Mouse (Mus musculus): ENCODE measurements at regions not wholly inside any gene's neighbourhood (a gene's known extent, or its start where the extent isn't known, plus 50 kb on each side); places are given as distances from the start of the nearest gene placed in this dataset.

GRCm38 (mm10) chr1:128835510-128835909 lies 243.4 kb upstream of the Cxcr4 start:
- H3K36me3 ChIP-seq, result no peaks in the 10 kb centered on the region
- no peaks in the 10 kb centered on the region for H3K4me1 ChIP-seq
- H3K27me3 ChIP-seq (ENCODE audit: insufficient read depth, poor library complexity, severe bottlenecking), result no peaks in the 10 kb centered on the region; the same call in 1 of the 2 replicates
- 84% methylated on average over 8 of the region's 8 CpGs for WGBS
- H3K9me3 ChIP-seq, result no peaks in the 10 kb centered on the region
- H3K27ac ChIP-seq, result no peak overlapping the region
- peak; percentile 51 for DNase-seq (ENCODE audit: low spot score)
- H3K4me3 ChIP-seq, result no peak overlapping the region

DNA sequence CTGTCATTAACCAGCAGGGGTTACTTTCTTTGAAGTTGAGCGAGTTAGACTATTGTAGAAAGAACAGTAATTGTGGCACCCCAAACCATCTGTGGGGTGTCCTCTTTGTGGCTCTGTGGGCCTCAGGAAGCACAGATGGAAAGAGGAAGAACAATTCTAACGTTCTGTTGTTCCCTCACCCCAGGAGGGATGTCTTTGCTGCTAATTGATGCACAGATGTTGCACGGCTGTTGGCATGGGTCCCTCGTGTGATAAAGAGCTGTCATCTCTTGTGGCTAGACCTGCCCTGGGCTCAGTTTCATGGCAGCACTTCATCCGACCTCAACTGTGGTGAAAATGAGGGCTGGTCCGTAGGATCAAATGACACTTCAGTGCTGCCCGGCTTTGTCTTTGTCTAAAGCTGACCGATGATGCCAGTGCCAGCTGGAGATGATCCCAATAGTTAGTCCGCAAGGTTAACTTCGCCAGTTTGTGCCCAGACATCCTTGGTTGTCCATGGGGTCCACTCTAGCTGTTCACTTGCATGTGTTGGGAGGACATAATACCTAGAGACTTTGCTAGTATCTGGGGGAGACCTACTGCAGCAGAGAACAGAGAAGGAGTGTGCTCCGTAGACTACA lies 241.1 kb upstream of the Cxcr4 start:
- DNase-seq (ENCODE audit: low spot score), result no peak
- no peak overlapping the region for H3K27ac ChIP-seq
- H3K9me3 ChIP-seq, result no peaks in the 10 kb centered on the region
- WGBS, result 37% methylated on average over 11 of the region's 11 CpGs
- H3K4me1 ChIP-seq, result no peaks in the 10 kb centered on the region
- no peak overlapping the region for H3K4me3 ChIP-seq
- H3K27me3 ChIP-seq (ENCODE audit: insufficient read depth, poor library complexity, severe bottlenecking), result no peaks in the 10 kb centered on the region; the same call in 1 of the 2 replicates
- H3K36me3 ChIP-seq, result no peaks in the 10 kb centered on the region

DNA sequence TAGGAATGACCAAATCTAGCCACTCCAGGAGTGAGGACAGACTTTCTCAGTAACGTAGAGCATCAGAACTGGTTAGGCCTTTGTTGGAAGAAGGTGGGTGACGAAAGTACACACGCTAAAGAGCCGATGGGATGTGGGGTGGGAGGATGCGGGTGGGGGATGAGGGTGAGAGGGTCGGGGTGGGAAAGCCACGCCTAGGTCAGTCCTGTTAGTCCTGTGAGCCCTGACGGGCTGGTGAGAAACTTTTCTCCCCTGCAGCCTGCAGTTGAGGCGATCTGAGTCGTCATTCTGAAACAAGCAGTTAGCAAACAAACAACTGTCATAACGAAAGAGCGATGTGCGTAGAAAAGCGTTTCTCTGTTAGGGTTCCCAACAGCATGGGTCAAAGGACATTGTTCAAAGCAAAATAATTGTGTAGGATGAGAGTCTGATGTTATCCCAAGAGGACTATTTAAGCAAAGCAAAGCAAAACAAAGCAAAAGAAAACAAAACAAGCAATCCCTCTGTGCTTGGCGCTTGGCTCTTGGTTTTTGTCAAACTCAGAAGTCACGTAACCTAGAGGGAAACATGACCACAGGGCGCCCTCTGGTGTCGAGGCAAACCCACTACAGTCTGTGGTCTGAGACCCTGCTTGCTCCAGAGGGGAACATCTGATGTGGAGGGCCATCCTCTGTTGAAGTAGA lies 240.2 kb upstream of the Cxcr4 start:
- 28% methylated on average over 18 of the region's 18 CpGs for WGBS
- no peaks in the 10 kb centered on the region; the same call in 1 of the 2 replicates for H3K27me3 ChIP-seq (ENCODE audit: insufficient read depth, poor library complexity, severe bottlenecking)
- DNase-seq (ENCODE audit: low spot score), result peak; percentile 84
- H3K36me3 ChIP-seq, result no peaks in the 10 kb centered on the region
- no peaks in the 10 kb centered on the region for H3K9me3 ChIP-seq
- no peaks in the 10 kb centered on the region for H3K4me1 ChIP-seq
- peak overlapping the region; percentile 78 for H3K27ac ChIP-seq
- H3K4me3 ChIP-seq, result peak overlapping the region; percentile 50

DNA sequence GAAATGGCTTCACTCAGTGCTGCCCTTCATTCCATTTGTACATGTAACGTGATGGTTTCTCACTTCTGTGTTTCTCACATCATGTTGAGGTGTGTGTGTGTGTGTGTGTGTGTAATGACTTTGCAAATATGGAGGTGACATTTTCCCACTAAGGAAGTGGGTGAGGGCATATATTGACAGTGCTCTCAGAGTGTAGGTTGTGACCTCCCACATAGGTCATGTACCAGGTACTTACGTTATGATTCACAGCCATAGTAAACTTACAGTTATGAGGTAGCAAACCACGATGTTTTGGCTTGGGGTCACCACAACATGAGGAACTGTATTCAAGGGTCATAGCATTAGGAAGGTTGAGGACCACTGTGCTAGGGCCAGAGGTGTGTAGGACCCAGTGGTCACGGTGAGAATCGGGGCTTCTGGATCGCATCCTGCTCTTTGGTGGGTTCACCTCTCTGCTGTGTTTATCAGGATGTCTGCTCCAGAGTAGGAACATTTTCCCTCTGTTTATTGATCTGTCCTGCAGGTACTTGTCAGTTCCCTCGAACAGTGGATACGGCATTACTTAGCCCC lies 238.7 kb upstream of the Cxcr4 start:
- no peaks in the 10 kb centered on the region; the same call in 1 of the 2 replicates for H3K27me3 ChIP-seq (ENCODE audit: insufficient read depth, poor library complexity, severe bottlenecking)
- no peaks in the 10 kb centered on the region for H3K36me3 ChIP-seq
- DNase-seq (ENCODE audit: low spot score), result no peak
- no peaks in the 10 kb centered on the region for H3K4me1 ChIP-seq
- WGBS, result 85% methylated on average over 8 of the region's 8 CpGs
- no peaks in the 10 kb centered on the region for H3K9me3 ChIP-seq
- H3K4me3 ChIP-seq, result no peak overlapping the region
- no peak overlapping the region for H3K27ac ChIP-seq

DNA sequence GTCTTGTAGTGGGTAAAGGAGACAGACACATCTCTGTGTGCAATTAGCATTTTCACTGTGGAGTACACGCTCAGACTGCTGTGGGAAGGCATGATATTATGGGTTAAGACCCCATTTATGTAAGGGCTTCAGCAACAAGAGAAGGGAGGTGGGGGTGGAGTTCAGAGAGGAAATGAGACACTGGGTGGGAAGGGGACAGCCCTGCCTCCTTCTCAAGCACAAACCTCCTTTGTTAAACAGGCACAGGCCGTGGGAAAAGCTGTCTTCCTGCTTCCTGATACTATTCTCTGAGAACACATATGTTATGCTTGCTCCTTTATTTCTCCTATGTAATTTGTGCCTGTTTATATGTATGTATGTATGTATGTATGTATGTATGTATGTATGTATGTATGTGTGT lies 237.4 kb upstream of the Cxcr4 start:
- Histone ChIP-seq H3K36me3 (no peaks in the 10 kb centered on the region), H3K27me3 (ENCODE audit: insufficient read depth, poor library complexity, severe bottlenecking) (no peaks in the 10 kb centered on the region; the same call in 1 of the 2 replicates), H3K4me1 (no peaks in the 10 kb centered on the region), H3K27ac (no peak overlapping the region), H3K4me3 (no peak overlapping the region), H3K9me3 (no peaks in the 10 kb centered on the region)
- no peak for DNase-seq (ENCODE audit: low spot score)
- WGBS, result 43% methylated on average over 2 of the region's 2 CpGs

- H3K36me3 ChIP-seq, result no peaks in the 10 kb centered on the region
- no peak for DNase-seq (ENCODE audit: low spot score)
- no peak overlapping the region for H3K4me3 ChIP-seq
- 86% methylated on average over 11 of the region's 11 CpGs for WGBS
- H3K4me1 ChIP-seq, result no peaks in the 10 kb centered on the region
- H3K27me3 ChIP-seq (ENCODE audit: insufficient read depth, poor library complexity, severe bottlenecking), result no peaks in the 10 kb centered on the region
- H3K9me3 ChIP-seq, result no peaks in the 10 kb centered on the region
- H3K27ac ChIP-seq, result no peak overlapping the region
Measured at GRCm38 (mm10) chr1:128826419-128826818, 234.3 kb upstream of the Cxcr4 start.

- Histone ChIP-seq H3K36me3 (no peaks in the 10 kb centered on the region), H3K9me3 (no peaks in the 10 kb centered on the region), H3K4me3 (no peak overlapping the region), H3K27me3 (ENCODE audit: insufficient read depth, poor library complexity, severe bottlenecking) (no peaks in the 10 kb centered on the region), H3K27ac (no peak overlapping the region), H3K4me1 (no peaks in the 10 kb centered on the region)
- WGBS, result 66% methylated on average over 11 of the region's 11 CpGs
- no peak for DNase-seq (ENCODE audit: low spot score)
Measured at GRCm38 (mm10) chr1:128824916-128825683, 233.0 kb upstream of the Cxcr4 start.

GRCm38 (mm10) chr1:128824235-128824634 lies 232.1 kb upstream of the Cxcr4 start:
- Histone ChIP-seq H3K9me3 (no peaks in the 10 kb centered on the region), H3K27ac (no peak overlapping the region), H3K27me3 (ENCODE audit: insufficient read depth, poor library complexity, severe bottlenecking) (no peaks in the 10 kb centered on the region), H3K4me3 (no peak overlapping the region), H3K36me3 (no peaks in the 10 kb centered on the region), H3K4me1 (no peaks in the 10 kb centered on the region)
- DNase-seq (ENCODE audit: low spot score), result peak; percentile 80
- WGBS, result 6% methylated on average over 8 of the region's 8 CpGs

DNA sequence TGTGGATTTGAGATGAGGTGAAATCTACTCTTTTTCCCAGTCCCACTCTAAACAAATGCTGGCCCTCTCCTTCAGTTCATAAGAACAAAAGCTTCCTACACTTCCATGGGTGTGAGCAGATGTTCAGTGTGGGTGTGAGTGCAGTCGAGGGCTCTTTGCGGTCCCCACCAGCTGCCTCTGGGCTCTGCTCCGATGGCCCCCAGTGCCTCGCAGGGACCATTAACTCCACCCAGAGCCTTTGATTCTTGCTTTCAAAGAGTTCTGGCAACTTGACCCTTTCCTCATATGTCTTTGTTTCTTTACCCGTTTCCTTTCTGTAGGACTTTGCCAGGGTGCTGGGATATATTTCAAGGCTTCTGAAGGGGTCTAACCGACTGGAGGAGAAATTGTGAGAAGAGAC lies 229.9 kb upstream of the Cxcr4 start:
- no peak for DNase-seq (ENCODE audit: low spot score)
- Histone ChIP-seq H3K4me1 (no peaks in the 10 kb centered on the region), H3K9me3 (no peaks in the 10 kb centered on the region), H3K27ac (no peak overlapping the region), H3K27me3 (ENCODE audit: insufficient read depth, poor library complexity, severe bottlenecking) (no peaks in the 10 kb centered on the region), H3K36me3 (no peaks in the 10 kb centered on the region), H3K4me3 (no peak overlapping the region)
- 74% methylated on average over 6 of the region's 6 CpGs for WGBS

- Histone ChIP-seq H3K27ac (no peak overlapping the region), H3K9me3 (no peaks in the 10 kb centered on the region), H3K4me1 (no peaks in the 10 kb centered on the region), H3K4me3 (no peak overlapping the region), H3K27me3 (ENCODE audit: insufficient read depth, poor library complexity, severe bottlenecking) (no peaks in the 10 kb centered on the region), H3K36me3 (no peaks in the 10 kb centered on the region)
- no peak for DNase-seq (ENCODE audit: low spot score)
- 88% methylated on average over 1 of the region's 1 CpGs for WGBS
Measured at GRCm38 (mm10) chr1:128820527-128820926, 228.4 kb upstream of the Cxcr4 start.

DNA sequence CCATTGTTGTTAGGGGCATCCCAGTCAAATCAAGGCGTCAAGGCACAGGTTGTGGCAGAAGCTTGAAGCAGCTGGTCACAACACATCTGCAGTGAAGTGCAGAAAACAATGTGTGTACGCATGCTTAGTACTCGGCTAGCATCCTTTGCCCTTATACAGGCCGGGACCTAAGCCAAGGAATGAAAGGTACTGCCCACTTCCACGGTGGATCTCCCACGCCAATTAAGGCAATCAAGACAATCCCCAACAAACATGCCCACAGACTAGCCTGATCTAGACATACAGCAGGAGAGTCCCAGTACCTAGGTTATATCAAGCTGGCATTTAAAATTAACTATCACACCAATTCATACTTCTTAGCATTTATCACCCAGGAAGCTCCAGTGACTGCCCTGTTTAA lies 227.5 kb upstream of the Cxcr4 start:
- no peaks in the 10 kb centered on the region for H3K36me3 ChIP-seq
- 92% methylated on average over 6 of the region's 6 CpGs for WGBS
- DNase-seq (ENCODE audit: low spot score), result no peak
- H3K4me3 ChIP-seq, result no peak overlapping the region
- H3K4me1 ChIP-seq, result no peaks in the 10 kb centered on the region
- no peak overlapping the region for H3K27ac ChIP-seq
- no peaks in the 10 kb centered on the region for H3K27me3 ChIP-seq (ENCODE audit: insufficient read depth, poor library complexity, severe bottlenecking)
- H3K9me3 ChIP-seq, result no peaks in the 10 kb centered on the region

GRCm38 (mm10) chr1:128813379-128813778 lies 221.3 kb upstream of the Cxcr4 start:
- Histone ChIP-seq H3K4me3 (no peak overlapping the region), H3K36me3 (no peaks in the 10 kb centered on the region), H3K27me3 (ENCODE audit: insufficient read depth, poor library complexity, severe bottlenecking) (0 out of 2 replicates have a peak, but pooled peaks cover 8% of the 10 kb centered on the region), H3K9me3 (no peaks in the 10 kb centered on the region), H3K4me1 (no peaks in the 10 kb centered on the region), H3K27ac (no peak overlapping the region)
- DNase-seq (ENCODE audit: low spot score), result no peak
- 76% methylated on average over 5 of the region's 5 CpGs for WGBS

DNA sequence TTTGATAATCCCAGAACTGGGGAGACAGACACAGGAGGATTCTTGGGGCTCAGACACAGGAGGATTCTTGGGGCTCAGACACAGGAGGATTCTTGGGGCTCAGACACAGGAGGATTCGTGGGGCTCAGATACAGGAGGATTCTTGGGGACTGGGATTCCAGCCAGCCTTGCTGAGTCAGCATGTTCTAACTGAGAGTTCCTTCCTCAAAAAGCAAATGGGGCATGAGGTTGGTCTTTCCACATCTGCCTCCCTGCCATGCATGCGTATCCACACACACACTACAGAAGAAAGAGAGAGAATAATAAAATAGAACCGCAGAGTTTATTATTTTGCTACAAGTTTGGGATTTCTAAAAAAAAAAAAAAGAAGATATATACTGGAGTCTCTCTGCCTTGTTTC lies 218.8 kb upstream of the Cxcr4 start:
- WGBS, result 78% methylated on average over 3 of the region's 3 CpGs

More for the DNA sequence above, 218.8 kb upstream of the Cxcr4 start:
- no peak overlapping the region for H3K27ac ChIP-seq
- H3K9me3 ChIP-seq, result no peaks in the 10 kb centered on the region
- 0 out of 2 replicates have a peak, but pooled peaks cover 15% of the 10 kb centered on the region for H3K27me3 ChIP-seq (ENCODE audit: insufficient read depth, poor library complexity, severe bottlenecking)
- H3K4me1 ChIP-seq, result no peaks in the 10 kb centered on the region; the same call in 1 of the 2 replicates
- DNase-seq (ENCODE audit: low spot score), result no peak
- no peak overlapping the region for H3K4me3 ChIP-seq
- no peaks in the 10 kb centered on the region for H3K36me3 ChIP-seq

Data from heart, embryonic 10.5 days (tissue).